Mouse (Mus musculus): Measurements from ENCODE around the gene Rnf224. TPM values are rescaled to one million over a fixed set of nuclear protein-coding genes. Genes with fewer than 3 reads are reported as not detected.

The Rnf224 gene
- total and polyA plus RNA-seq, 3 experiments, result 0.10 TPM; not detected in 2

DNA sequence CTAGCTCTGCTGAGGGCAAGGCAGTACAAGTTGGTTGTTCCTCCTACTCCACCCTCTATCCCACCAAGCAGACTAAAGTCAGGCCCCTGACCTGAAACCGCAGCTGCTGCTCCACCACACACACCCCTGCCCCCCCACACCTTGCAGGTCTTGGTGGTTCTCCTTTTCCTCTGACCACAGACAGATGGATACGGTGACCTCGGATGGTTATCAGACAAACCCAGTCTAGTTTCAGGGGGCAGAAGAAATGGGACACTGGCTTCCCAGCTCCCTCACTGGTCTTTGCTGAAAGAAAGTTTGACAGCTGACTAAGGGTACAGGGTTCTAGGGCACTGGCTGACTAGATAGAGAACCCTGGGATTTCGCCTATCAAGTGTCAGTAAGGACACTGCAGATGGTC lies 3.2 kb downstream of the Rnf224 start:
- Histone ChIP-seq H3K9me3 (replicated peaks; ENCODE audit: insufficient read depth, low read length) (no peaks in the 10 kb centered on the region), H3K4me3 (ENCODE audit: control insufficient read depth in 1 of 2, insufficient read depth in 1 of 2, low read depth in 2 of 2, low read length in 2 of 2) (0 out of 4 replicates have a peak overlapping the region, but pooled peaks of 1 of the 2 experiments have one; percentile 19), H3K27ac (ENCODE audit: control insufficient read depth, low read depth, low read length) (no peak overlapping the region), H3K27me3 (ENCODE audit: control insufficient read depth in 1 of 2, insufficient read depth in 2 of 2, low read length in 2 of 2) (no peaks in the 10 kb centered on the region), H3K9ac (ENCODE audit: control insufficient read depth, low read depth, low read length, poor library complexity, severe bottlenecking) (no peak overlapping the region), H3K79me2 (ENCODE audit: control insufficient read depth, insufficient read depth, low read length, poor library complexity) (no peaks in the 10 kb centered on the region; the same call in 1 of the 2 replicates), H3K4me1 (ENCODE audit: control insufficient read depth in 1 of 2, insufficient read depth in 2 of 2, low read length in 2 of 2) (peaks cover 9 to 31% of the 10 kb centered on the region in 2 experiments), H3K36me3 (ENCODE audit: control insufficient read depth in 1 of 2, insufficient read depth in 2 of 2, low read length in 2 of 2) (peaks cover 0 to 8% of the 10 kb centered on the region in 2 experiments; a peak in 2 of 4 replicates)
- TF ChIP-seq ZNF384 (IDR thresholded peaks at IDR 0.05; ENCODE audit: low read depth, low read length), result no peak
- no peak for TF ChIP-seq GABPA (IDR thresholded peaks at IDR 0.05; ENCODE audit: low read depth, low read length)
- no peak for TF ChIP-seq ZC3H11A (IDR thresholded peaks at IDR 0.05; ENCODE audit: low read depth, low read length)
- no peak for TF ChIP-seq GATA1 (IDR thresholded peaks at IDR 0.05; ENCODE audit: low read depth, low read length)
- peak; percentile 79 for TF ChIP-seq TAL1 (IDR thresholded peaks at IDR 0.05; ENCODE audit: low read length)
- 0 out of 2 replicates have a peak, but pooled peaks have one; percentile 25 for TF ChIP-seq SIN3A (IDR thresholded peaks at IDR 0.05; ENCODE audit: low read length)
- no peak for TF ChIP-seq POLR2AphosphoS5 (IDR thresholded peaks at IDR 0.05; ENCODE audit: borderline replicate concordance, low read depth, low read length)
- TF ChIP-seq TBP (IDR thresholded peaks at IDR 0.05; ENCODE audit: low read depth, low read length), result no peak
- 0 out of 2 replicates have a peak, but pooled peaks have one; percentile 27 for TF ChIP-seq RCOR1 (IDR thresholded peaks at IDR 0.05; ENCODE audit: low read depth, low read length)
- TF ChIP-seq HCFC1 (IDR thresholded peaks at IDR 0.05; ENCODE audit: low read depth, low read length), result no peak
- no peak for TF ChIP-seq SMC3 (IDR thresholded peaks at IDR 0.05; ENCODE audit: low read depth, low read length)
- TF ChIP-seq MAX (IDR thresholded peaks at IDR 0.05; ENCODE audit: low read length), result no peak
- TF ChIP-seq EP300 (IDR thresholded peaks at IDR 0.05; ENCODE audit: low read depth in 1 of 2, low read length in 2 of 2), result peak; percentile 50 to 71
- no peak for TF ChIP-seq E2F4 (IDR thresholded peaks at IDR 0.05; ENCODE audit: borderline replicate concordance, low read depth, low read length)
- TF ChIP-seq USF2 (IDR thresholded peaks at IDR 0.05; ENCODE audit: borderline replicate concordance in 1 of 2, insufficient read depth in 1 of 2, low read depth in 1 of 2, low read length in 2 of 2), result no peak
- TF ChIP-seq ETS1 (IDR thresholded peaks at IDR 0.05; ENCODE audit: low read depth, low read length), result peak; percentile 75
- no peak for TF ChIP-seq NRF1 (IDR thresholded peaks at IDR 0.05; ENCODE audit: insufficient read depth, low read depth, low read length, poor library complexity, severe bottlenecking)
- peak; percentile 75 for TF ChIP-seq TCF12 (IDR thresholded peaks at IDR 0.05; ENCODE audit: low read depth, low read length)
- no peak for TF ChIP-seq USF1 (IDR thresholded peaks at IDR 0.05; ENCODE audit: low read depth, low read length)
- TF ChIP-seq MAZ (IDR thresholded peaks at IDR 0.05; ENCODE audit: low read depth, low read length), result no peak; the same call in 1 of the 2 replicates
- peak; percentile 80 for DNase-seq (ENCODE audit: low read depth, low spot score)

DNA sequence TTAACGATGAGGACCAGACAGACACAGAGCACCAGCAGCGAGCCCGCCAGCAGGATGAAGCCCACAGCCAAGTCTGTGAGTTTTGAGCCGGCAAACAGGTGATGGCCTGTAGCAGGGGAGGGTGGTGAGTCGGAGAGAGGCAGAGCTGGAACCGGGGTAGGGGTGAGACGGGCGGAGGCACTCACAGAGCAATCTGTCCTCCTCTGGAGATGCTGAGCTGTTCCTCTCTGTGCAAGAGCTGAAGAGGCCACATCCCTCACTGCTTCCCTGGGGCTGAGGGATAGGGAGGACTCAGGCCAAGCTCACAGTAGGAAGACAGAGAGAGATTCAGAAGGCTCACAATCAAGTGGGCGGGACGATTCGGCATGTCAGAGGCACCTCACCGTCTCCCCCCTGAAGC lies 5.5 kb downstream of the Rnf224 start:
- Histone ChIP-seq H3K27me3 (ENCODE audit: control insufficient read depth in 1 of 2, insufficient read depth in 2 of 2, low read length in 2 of 2) (no peaks in the 10 kb centered on the region), H3K79me2 (ENCODE audit: control insufficient read depth, insufficient read depth, low read length, poor library complexity) (no peaks in the 10 kb centered on the region; the same call in 1 of the 2 replicates), H3K9me3 (replicated peaks; ENCODE audit: insufficient read depth, low read length) (no peaks in the 10 kb centered on the region), H3K4me1 (ENCODE audit: control insufficient read depth in 1 of 2, insufficient read depth in 2 of 2, low read length in 2 of 2) (peaks cover 9 to 28% of the 10 kb centered on the region in 2 experiments), H3K27ac (ENCODE audit: control insufficient read depth, low read depth, low read length) (no peak overlapping the region), H3K4me3 (ENCODE audit: control insufficient read depth in 1 of 2, insufficient read depth in 1 of 2, low read depth in 2 of 2, low read length in 2 of 2) (no peak overlapping the region), H3K36me3 (ENCODE audit: control insufficient read depth in 1 of 2, insufficient read depth in 2 of 2, low read length in 2 of 2) (peaks cover 0 to 8% of the 10 kb centered on the region in 2 experiments; a peak in 2 of 4 replicates), H3K9ac (ENCODE audit: control insufficient read depth, low read depth, low read length, poor library complexity, severe bottlenecking) (no peak overlapping the region)
- DNase-seq (ENCODE audit: low read depth, low spot score), result no peak
- TF ChIP-seq CHD1 (IDR thresholded peaks at IDR 0.05; ENCODE audit: low read depth, low read length) (no peak), KAT2A (conservative IDR thresholded peaks at IDR 0.05; ENCODE audit: low read depth, low read length) (no peak), RCOR1 (IDR thresholded peaks at IDR 0.05; ENCODE audit: low read depth, low read length) (no peak), USF1 (IDR thresholded peaks at IDR 0.05; ENCODE audit: low read depth, low read length) (no peak), NELFE (IDR thresholded peaks at IDR 0.05; ENCODE audit: low read depth, low read length) (no peak), TCF12 (IDR thresholded peaks at IDR 0.05; ENCODE audit: low read depth, low read length) (no peak), MAFK (IDR thresholded peaks at IDR 0.05; ENCODE audit: borderline replicate concordance, low read depth, low read length) (no peak), GABPA (IDR thresholded peaks at IDR 0.05; ENCODE audit: low read depth, low read length) (no peak), TAL1 (IDR thresholded peaks at IDR 0.05; ENCODE audit: low read length) (no peak), JUND (IDR thresholded peaks at IDR 0.05; ENCODE audit: low read depth, low read length) (no peak), ZNF384 (IDR thresholded peaks at IDR 0.05; ENCODE audit: low read depth, low read length) (no peak), TBP (IDR thresholded peaks at IDR 0.05; ENCODE audit: low read depth, low read length) (no peak), MEF2A (IDR thresholded peaks at IDR 0.05; ENCODE audit: extremely low read depth, insufficient replicate concordance, low read depth, low read length, poor library complexity, severe bottlenecking) (no peak), SIN3A (IDR thresholded peaks at IDR 0.05; ENCODE audit: low read length) (no peak), ZMIZ1 (IDR thresholded peaks at IDR 0.05; ENCODE audit: low read depth, low read length) (no peak), MAZ (IDR thresholded peaks at IDR 0.05; ENCODE audit: low read depth, low read length) (no peak), UBTF (IDR thresholded peaks at IDR 0.05; ENCODE audit: borderline replicate concordance, insufficient read depth, low read depth, low read length) (no peak), RAD21 (IDR thresholded peaks at IDR 0.05; ENCODE audit: low read depth, low read length) (no peak)
